Mouse (Mus musculus): ENCODE measurements around the gene Pax5.

DNA sequence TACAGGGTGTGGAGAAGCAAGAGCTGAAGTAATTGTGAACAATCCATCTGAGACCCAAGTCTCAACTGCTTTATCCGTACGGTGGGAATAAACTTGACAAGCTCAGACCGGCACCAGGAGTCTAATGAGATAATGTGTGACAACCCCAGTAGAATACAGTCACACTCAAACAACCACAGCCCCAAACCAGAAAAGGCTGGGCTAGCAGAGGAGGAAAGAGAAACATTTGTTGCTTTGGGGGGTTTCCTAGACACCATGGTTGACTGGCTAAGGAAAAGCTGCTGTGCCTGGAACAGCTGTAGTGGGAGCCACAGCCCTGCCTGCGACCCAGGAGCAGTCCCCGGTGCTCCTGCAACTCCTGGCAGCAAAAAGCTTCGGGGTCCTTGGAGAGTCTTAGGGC, 219.4 kb downstream of the Pax5 start:
- TF ChIP-seq CTCF (conservative IDR thresholded peaks at IDR 0.05; ENCODE audit: insufficient read depth, insufficient read length, low read depth, low read length) (no peak), POLR2A (IDR thresholded peaks at IDR 0.05; ENCODE audit: low read depth, low read length) (no peak)
